Mouse (Mus musculus): ENCODE measurements around the gene Nubp2. TPM values are rescaled to one million over a fixed set of nuclear protein-coding genes. Genes with fewer than 3 reads are reported as not detected.
A peak's percentile ranks its signal among the peaks of the same experiment; 100 is the strongest.

The Nubp2 gene
- polyA plus RNA-seq (2014; fragmentation: Nextera tagmentation; extraction: Ambion mirVana): 53.0 and 56.5 TPM in 2 replicates

DNA sequence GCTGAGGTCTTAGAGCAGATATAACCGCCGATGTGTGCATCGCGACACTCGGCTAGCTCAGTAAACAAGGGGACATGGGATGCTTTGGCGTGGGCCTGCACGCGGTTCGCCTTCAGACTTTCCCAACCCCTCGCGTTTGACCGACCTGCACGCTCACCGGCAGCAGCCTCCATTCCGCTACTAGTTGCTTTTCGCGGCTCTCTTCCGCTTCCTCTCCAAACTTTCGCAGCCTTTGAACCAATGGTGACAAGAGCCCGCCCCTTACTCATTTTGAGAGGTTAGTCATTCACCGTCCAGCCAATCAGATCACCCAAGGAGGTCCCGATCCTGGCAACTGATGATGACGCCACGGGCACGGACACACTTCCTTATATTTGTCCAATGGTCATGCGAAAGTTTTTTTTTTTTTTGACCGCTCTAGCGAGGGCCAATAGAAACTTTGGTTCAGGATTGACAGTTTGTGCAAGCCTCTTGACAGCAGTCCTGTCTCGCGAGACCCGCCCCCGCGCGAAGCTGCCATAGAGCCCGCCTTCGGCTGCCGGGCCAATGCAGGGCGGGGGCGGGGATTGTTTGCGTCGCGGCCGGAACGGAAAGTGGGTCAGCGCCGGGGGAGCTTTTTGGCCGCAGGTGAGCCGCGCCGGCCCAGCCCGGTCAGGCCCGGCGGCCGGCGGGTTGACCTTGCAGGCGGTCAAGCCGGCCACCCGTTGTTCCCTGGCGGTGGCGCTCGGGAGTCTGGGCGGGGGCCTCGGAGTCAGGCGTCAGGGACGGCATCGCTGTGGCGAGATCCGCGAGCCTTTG, at the start of gene Nubp2, which contains the start of gene Spsb3:
Nubp2 (minus strand) TSS at position 216 of the 798 bp plus-strand sequence.
Spsb3 (plus strand) TSS at position 510 of the 798 bp plus-strand sequence.
- peak; percentile 100 for DNase-seq
- Histone ChIP-seq H3K9ac (peak within 1 kb of the TSS; percentile 82), H3K27ac (ENCODE audit: low read depth) (peak within 1 kb of the TSS; percentile 9; the same call in 1 of the 2 replicates), H3K27me3 (ENCODE audit: insufficient read depth, low read length) (no peaks in the 10 kb centered on the region), H3K4me2 (peak within 1 kb of the TSS; percentile 88), H3K4me3 (ENCODE audit: low read depth, low read length) (peak within 1 kb of the TSS; percentile 70), H3K9me3 (ENCODE audit: low read depth, low read length) (no peaks in the 10 kb centered on the region), H3K36me3 (ENCODE audit: insufficient read depth) (peaks cover 46% of the 10 kb centered on the region), H3K4me1 (ENCODE audit: insufficient read depth) (peaks cover 13% of the 10 kb centered on the region)
- ATAC-seq (ENCODE audit: insufficient read depth): peak; percentile 96
- TF ChIP-seq CTCF (IDR thresholded peaks at IDR 0.05; ENCODE audit: low read depth): no peak
- under 1% methylated on average over 69 of the region's 69 CpGs for WGBS

DNA sequence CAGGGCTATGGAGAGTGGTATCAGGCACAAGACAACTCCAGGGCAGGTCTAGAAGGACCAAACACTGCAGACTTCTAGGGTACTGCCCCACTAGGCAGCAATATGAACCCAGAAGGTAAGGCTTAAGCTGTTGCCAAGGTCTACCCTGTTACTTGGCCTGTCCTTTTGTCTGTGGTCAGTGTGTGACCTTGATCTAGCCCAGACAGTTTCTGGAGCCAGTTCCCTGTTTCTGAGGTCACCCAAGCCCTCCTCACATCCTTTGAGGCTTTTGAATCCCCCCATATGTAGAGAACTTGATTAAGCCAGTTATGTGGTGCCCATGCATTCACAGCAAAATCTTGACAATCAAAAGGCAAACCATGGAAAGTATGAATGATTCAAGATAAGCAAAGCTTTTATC, 49.5 kb upstream of the Nubp2 start:
- no peak for TF ChIP-seq CTCF (IDR thresholded peaks at IDR 0.05; ENCODE audit: low read depth)
- Histone ChIP-seq H3K9me3 (ENCODE audit: low read depth, low read length) (no peaks in the 10 kb centered on the region), H3K4me2 (peak overlapping the region; percentile 72), H3K27me3 (ENCODE audit: insufficient read depth, low read length) (no peaks in the 10 kb centered on the region), H3K4me3 (ENCODE audit: low read depth, low read length) (peak overlapping the region; percentile 97), H3K27ac (ENCODE audit: low read depth) (no peak overlapping the region), H3K9ac (peak overlapping the region; percentile 86), H3K36me3 (ENCODE audit: insufficient read depth) (0 out of 2 replicates have a peak, but pooled peaks cover 4% of the 10 kb centered on the region), H3K4me1 (ENCODE audit: insufficient read depth) (peaks cover 5% of the 10 kb centered on the region; the same call in 1 of the 2 replicates)
- no peak for DNase-seq
- ATAC-seq (ENCODE audit: insufficient read depth): no peak

DNA sequence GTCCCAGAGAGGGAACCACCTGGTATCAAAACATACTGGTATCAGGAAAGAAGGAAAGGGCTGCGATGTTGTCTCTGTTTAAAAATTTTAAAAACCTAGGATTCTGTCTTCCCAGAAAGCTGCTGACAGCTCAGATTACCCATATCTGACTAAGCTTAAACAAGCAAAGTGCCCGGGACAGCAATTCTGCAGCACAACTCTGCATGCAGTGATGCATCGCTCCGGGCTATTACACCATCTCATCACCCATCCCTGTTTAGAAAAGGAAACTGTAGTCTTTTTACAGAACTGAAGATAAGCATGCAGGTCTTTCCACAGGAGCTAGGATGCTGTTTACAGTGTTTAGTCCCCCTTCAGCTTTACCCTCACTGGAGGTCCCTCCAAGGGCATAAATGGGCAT, 48.8 kb upstream of the Nubp2 start:
- no peaks in the 10 kb centered on the region for H3K9me3 ChIP-seq (ENCODE audit: low read depth, low read length)
- DNase-seq: no peak
- H3K4me2 ChIP-seq: peak overlapping the region; percentile 72
- no peak for ATAC-seq (ENCODE audit: insufficient read depth)
- 0 out of 2 replicates have a peak overlapping the region, but pooled peaks have one; percentile 1 for H3K4me3 ChIP-seq (ENCODE audit: low read depth, low read length)
- H3K27ac ChIP-seq (ENCODE audit: low read depth): no peak overlapping the region
- H3K27me3 ChIP-seq (ENCODE audit: insufficient read depth, low read length): no peaks in the 10 kb centered on the region
- H3K9ac ChIP-seq: peak overlapping the region; percentile 86; the same call in 1 of the 2 replicates
- TF ChIP-seq CTCF (IDR thresholded peaks at IDR 0.05; ENCODE audit: low read depth): no peak
- peaks cover 5% of the 10 kb centered on the region; the same call in 1 of the 2 replicates for H3K4me1 ChIP-seq (ENCODE audit: insufficient read depth)
- WGBS: 56% methylated on average over 4 of the region's 4 CpGs
- H3K36me3 ChIP-seq (ENCODE audit: insufficient read depth): 0 out of 2 replicates have a peak, but pooled peaks cover 4% of the 10 kb centered on the region

DNA sequence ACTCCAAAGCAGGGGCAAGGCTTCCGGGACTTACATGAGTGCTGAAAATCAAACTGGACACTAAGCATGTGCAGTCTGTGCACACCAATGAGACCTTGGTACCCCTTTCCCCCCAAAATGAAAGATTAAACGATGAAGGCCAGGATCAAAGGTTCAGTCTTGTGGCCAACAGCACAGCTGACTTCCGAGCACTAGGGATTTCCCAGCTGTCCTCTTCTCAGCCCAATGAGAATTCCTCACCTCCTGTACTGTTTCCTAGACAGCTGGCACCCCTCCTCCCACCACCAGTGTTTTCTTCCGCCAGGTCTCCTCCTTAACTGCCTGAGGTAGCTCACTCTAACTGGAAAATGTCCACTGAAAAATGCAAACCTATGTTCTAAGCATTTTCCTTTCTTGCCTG, 47.0 kb upstream of the Nubp2 start:
- H3K4me1 ChIP-seq (ENCODE audit: insufficient read depth): peaks cover 5% of the 10 kb centered on the region; the same call in 1 of the 2 replicates
- H3K9ac ChIP-seq: no peak overlapping the region
- DNase-seq (no peak), ATAC-seq (ENCODE audit: insufficient read depth) (no peak)
- no peak overlapping the region for H3K4me2 ChIP-seq
- no peak for TF ChIP-seq CTCF (IDR thresholded peaks at IDR 0.05; ENCODE audit: low read depth)
- no peak overlapping the region for H3K4me3 ChIP-seq (ENCODE audit: low read depth, low read length)
- WGBS: 72% methylated on average over 4 of the region's 4 CpGs
- H3K36me3 ChIP-seq (ENCODE audit: insufficient read depth): peaks cover 4% of the 10 kb centered on the region; the same call in 1 of the 2 replicates
- no peaks in the 10 kb centered on the region for H3K9me3 ChIP-seq (ENCODE audit: low read depth, low read length)
- no peak overlapping the region for H3K27ac ChIP-seq (ENCODE audit: low read depth)
- no peaks in the 10 kb centered on the region for H3K27me3 ChIP-seq (ENCODE audit: insufficient read depth, low read length)

DNA sequence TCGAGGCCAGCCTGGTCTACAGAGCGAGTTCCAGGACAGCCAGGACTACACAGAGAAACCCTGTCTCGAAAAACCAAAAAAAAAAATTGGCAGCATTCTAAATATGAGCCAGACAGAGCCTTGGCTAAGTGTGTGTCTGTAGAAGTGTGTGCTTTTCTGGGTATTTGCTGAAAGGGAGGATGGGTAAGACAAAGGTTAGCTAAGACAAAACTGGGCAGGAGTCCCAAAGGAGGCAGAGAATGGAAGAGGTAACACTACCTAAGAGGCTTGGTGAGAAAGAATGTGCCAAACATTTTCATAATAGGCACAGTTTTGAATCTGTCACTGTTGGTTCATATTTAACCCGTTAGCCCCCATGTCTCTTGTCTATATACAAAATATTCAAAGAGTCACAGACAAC, 46.3 kb upstream of the Nubp2 start:
- no peaks in the 10 kb centered on the region for H3K9me3 ChIP-seq (ENCODE audit: low read depth, low read length)
- DNase-seq (no peak), ATAC-seq (ENCODE audit: insufficient read depth) (no peak)
- H3K36me3 ChIP-seq (ENCODE audit: insufficient read depth): peaks cover 11% of the 10 kb centered on the region
- H3K27me3 ChIP-seq (ENCODE audit: insufficient read depth, low read length): no peaks in the 10 kb centered on the region
- no peak overlapping the region for H3K27ac ChIP-seq (ENCODE audit: low read depth)
- H3K4me1 ChIP-seq (ENCODE audit: insufficient read depth): peaks cover 5% of the 10 kb centered on the region; the same call in 1 of the 2 replicates
- WGBS: 85% methylated on average over 4 of the region's 4 CpGs
- H3K4me2 ChIP-seq: no peak overlapping the region
- H3K4me3 ChIP-seq (ENCODE audit: low read depth, low read length): no peak overlapping the region
- no peak for TF ChIP-seq CTCF (IDR thresholded peaks at IDR 0.05; ENCODE audit: low read depth)
- H3K9ac ChIP-seq: no peak overlapping the region

DNA sequence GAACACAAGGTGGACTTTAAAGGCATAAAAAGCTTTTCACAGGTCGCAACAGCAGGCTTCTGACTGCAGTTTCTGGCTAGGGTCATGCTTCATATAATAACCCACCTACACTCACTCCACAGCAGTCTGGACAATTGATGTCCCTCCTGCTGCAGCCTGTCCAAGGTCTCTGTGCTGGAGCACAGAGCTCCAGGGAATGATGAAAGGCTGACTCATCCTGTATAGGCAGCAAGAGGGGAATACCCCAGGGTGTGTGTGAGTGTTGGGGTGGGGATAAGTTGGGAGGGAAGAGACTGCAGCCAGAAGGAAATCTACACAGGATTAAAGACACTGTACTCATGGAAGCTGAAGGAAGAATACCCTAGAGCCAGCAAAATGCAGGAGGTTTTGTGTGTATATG, 43.4 kb upstream of the Nubp2 start:
- Histone ChIP-seq H3K9me3 (ENCODE audit: low read depth, low read length) (no peaks in the 10 kb centered on the region), H3K9ac (no peak overlapping the region), H3K4me1 (ENCODE audit: insufficient read depth) (no peaks in the 10 kb centered on the region), H3K27ac (ENCODE audit: low read depth) (no peak overlapping the region), H3K36me3 (ENCODE audit: insufficient read depth) (peaks cover 39% of the 10 kb centered on the region), H3K4me3 (ENCODE audit: low read depth, low read length) (no peak overlapping the region), H3K4me2 (no peak overlapping the region), H3K27me3 (ENCODE audit: insufficient read depth, low read length) (no peaks in the 10 kb centered on the region)
- WGBS: 91% methylated on average over 1 of the region's 1 CpGs
- no peak for TF ChIP-seq CTCF (IDR thresholded peaks at IDR 0.05; ENCODE audit: low read depth)
- ATAC-seq (ENCODE audit: insufficient read depth): no peak
- DNase-seq: no peak

DNA sequence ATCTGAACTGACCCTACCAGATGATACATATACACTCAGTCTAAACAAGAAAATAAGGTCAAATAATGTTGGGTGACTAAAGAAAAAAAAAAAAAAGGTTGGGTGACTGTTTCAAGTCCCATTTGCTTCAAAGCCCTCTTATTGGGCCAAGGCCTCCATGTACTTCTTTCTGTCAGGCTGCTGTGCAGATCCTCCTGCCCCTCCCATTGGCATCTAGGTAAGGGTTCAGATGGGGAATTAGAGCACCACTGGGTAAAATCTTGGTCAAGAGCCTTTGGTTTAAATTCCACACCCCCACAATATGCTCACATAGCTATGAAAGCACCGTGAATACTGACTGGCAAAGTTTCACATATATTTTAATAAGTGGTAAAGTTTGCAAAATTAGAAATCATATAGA, 37.1 kb upstream of the Nubp2 start:
- Histone ChIP-seq H3K9ac (no peak overlapping the region), H3K27ac (ENCODE audit: low read depth) (no peak overlapping the region), H3K4me2 (no peak overlapping the region), H3K4me1 (ENCODE audit: insufficient read depth) (no peaks in the 10 kb centered on the region), H3K9me3 (ENCODE audit: low read depth, low read length) (no peaks in the 10 kb centered on the region), H3K4me3 (ENCODE audit: low read depth, low read length) (no peak overlapping the region), H3K27me3 (ENCODE audit: insufficient read depth, low read length) (no peaks in the 10 kb centered on the region), H3K36me3 (ENCODE audit: insufficient read depth) (peaks cover 94% of the 10 kb centered on the region)
- ATAC-seq (ENCODE audit: insufficient read depth) (no peak), DNase-seq (no peak)
- no peak for TF ChIP-seq CTCF (IDR thresholded peaks at IDR 0.05; ENCODE audit: low read depth)
- 87% methylated on average over 1 of the region's 1 CpGs for WGBS

Data from lung, embryonic 14.5 days (tissue).